Mouse (Mus musculus) kidney, adult 2 months (tissue): ENCODE measurements around the gene Prpsap2. TPM values are rescaled to one million over a fixed set of nuclear protein-coding genes. Genes with fewer than 3 reads are reported as not detected.

Source experiments
- DNase-seq: peaks from one replicate; pipeline ENCODE4 v3.0.0; 2021
- H3K27ac ChIP-seq: fragments of 200-500 bp; 2 replicates; pipeline ENCODE4 v1.5.1; 2012; ENCODE audit warnings: low read depth, low read length, control low read depth, inconsistent platforms; ENCODE audit not compliant: insufficient read depth
- H3K27me3 ChIP-seq: fragments of 200-500 bp; replicated peaks from 2 replicates; pipeline ENCODE4 v1.6.1; 2012; ENCODE audit warnings: mild to moderate bottlenecking, moderate library complexity, low read length, inconsistent platforms; ENCODE audit not compliant: control insufficient read depth, insufficient read depth
- H3K36me3 ChIP-seq: fragments of 200-500 bp; 2 replicates; pipeline ENCODE4 v1.6.1; 2012; ENCODE audit warnings: mild to moderate bottlenecking, moderate library complexity, low read length, inconsistent platforms; ENCODE audit not compliant: control insufficient read depth, insufficient read depth
- H3K4me1 ChIP-seq: fragments of 200-500 bp; 2 replicates; pipeline ENCODE4 v1.6.1; 2011; ENCODE audit warnings: low read length; ENCODE audit not compliant: control insufficient read depth, insufficient read depth
- H3K4me3 ChIP-seq: fragments of 200-500 bp; 2 replicates; pipeline ENCODE4 v1.5.1; 2011; ENCODE audit warnings: mild to moderate bottlenecking, low read depth, low read length, control low read depth; ENCODE audit not compliant: insufficient read depth
- CTCF ChIP-seq: fragments of 200-500 bp; conservative IDR thresholded peaks from 2 replicates; pipeline ENCODE4 v1.5.1; 2011; ENCODE audit warnings: low read depth, mild to moderate bottlenecking, control low read depth, low read length, moderate library complexity, mixed read lengths; ENCODE audit not compliant: insufficient read depth, insufficient read length
- POLR2A ChIP-seq: fragments of 200-500 bp; IDR thresholded peaks from one replicate; pipeline ENCODE4 v1.6.1; 2011; ENCODE audit warnings: low read depth, low read length, control low read depth
- WGBS: fragments of 180-500 bp; shearing (Covaris S2); methylation state at CpG from one replicate; pipeline ENCODE4 v1.1.7; 2018; 5-methylcytosine and 5-hydroxymethylcytosine counted together
- polyA plus RNA-seq: library from polyadenylated mRNA; depleted of rRNA; stranded (reverse); fragments of >200 nt; gene quantifications from 2 replicates; pipeline ENCODE4 v1.2.3, GENCODE M21; 2012

Prpsap2 gene
- polyA plus RNA-seq, 1 experiment, result 21.4 TPM

GRCm38 (mm10) chr11:61717990-61718389 lies 43.9 kb downstream of the Prpsap2 start:
- H3K4me1 ChIP-seq, result peaks cover 6% of the 10 kb centered on the region; the same call in 1 of the 2 replicates
- no peak overlapping the region for H3K27ac ChIP-seq
- no peak for TF ChIP-seq POLR2A
- TF ChIP-seq CTCF, result no peak
- DNase-seq, result peak; percentile 66
- 65% methylated on average over 5 of the region's 5 CpGs for WGBS
- no peak overlapping the region for H3K4me3 ChIP-seq
- no peaks in the 10 kb centered on the region for H3K27me3 ChIP-seq
- no peaks in the 10 kb centered on the region for H3K36me3 ChIP-seq

DNA sequence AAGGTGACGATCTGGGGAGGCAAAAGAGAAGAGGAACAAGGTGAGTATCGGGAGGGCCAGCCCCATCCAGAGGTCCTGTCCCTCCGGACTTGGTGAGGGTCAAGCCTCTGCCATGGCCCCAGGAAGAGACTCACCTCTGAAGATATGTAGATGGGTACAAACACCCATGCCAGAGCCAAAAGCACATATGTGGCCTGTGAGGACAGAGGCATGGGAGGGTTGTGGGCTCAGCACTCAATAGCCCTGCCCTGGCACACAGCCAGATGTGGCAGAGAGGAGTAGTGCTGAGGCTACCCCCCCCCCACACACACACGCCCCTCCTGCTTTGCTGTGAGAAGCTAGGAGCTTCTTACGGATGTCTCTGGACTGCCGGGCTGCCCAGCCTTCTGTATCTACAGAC lies 46.8 kb downstream of the Prpsap2 start:
- H3K4me3 ChIP-seq, result no peak overlapping the region
- H3K27me3 ChIP-seq, result no peaks in the 10 kb centered on the region
- H3K4me1 ChIP-seq, result no peaks in the 10 kb centered on the region; the same call in 1 of the 2 replicates
- DNase-seq, result no peak
- TF ChIP-seq POLR2A (no peak), CTCF (no peak)
- no peaks in the 10 kb centered on the region for H3K36me3 ChIP-seq
- WGBS, result 62% methylated on average over 6 of the region's 6 CpGs
- no peak overlapping the region for H3K27ac ChIP-seq

- TF ChIP-seq CTCF (peak; percentile 99), POLR2A (no peak)
- Histone ChIP-seq H3K4me3 (no peak overlapping the region), H3K27ac (no peak overlapping the region), H3K36me3 (no peaks in the 10 kb centered on the region), H3K27me3 (no peaks in the 10 kb centered on the region), H3K4me1 (no peaks in the 10 kb centered on the region)
- WGBS, result 53% methylated on average over 11 of the region's 11 CpGs
- DNase-seq, result peak; percentile 83
These were observed 47.4 kb downstream of the Prpsap2 start for GRCm38 (mm10) chr11:61714346-61715117.

- no peak for DNase-seq
- Histone ChIP-seq H3K4me3 (no peak overlapping the region), H3K4me1 (no peaks in the 10 kb centered on the region), H3K27ac (no peak overlapping the region), H3K27me3 (no peaks in the 10 kb centered on the region), H3K36me3 (no peaks in the 10 kb centered on the region)
- TF ChIP-seq CTCF (no peak), POLR2A (no peak)
- WGBS, result 81% methylated on average over 15 of the region's 15 CpGs
These were observed 48.6 kb downstream of the Prpsap2 start for GRCm38 (mm10) chr11:61713157-61713855.

DNA sequence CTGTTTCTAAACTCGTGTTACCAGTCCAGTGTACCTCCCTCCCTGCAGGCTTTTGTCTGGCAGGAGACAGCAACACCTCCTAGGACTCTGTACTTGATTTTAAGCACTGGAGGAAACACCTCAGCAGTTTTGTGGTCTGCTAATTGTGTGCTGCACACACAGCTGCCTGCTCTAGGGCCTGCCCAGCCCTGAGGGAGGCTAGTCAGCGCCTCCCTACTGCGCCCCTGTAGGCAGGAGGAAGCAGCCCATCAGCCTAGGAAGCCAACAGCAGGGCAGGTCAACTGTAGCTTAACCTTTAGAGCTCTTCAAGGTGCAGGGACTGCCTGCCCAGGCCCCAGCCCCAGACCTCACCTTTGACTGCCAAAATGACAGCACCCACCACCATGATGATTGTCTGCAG lies 53.0 kb downstream of the Prpsap2 start:
- Histone ChIP-seq H3K27ac (no peak overlapping the region), H3K4me1 (no peaks in the 10 kb centered on the region; the same call in 1 of the 2 replicates), H3K36me3 (no peaks in the 10 kb centered on the region), H3K27me3 (no peaks in the 10 kb centered on the region), H3K4me3 (no peak overlapping the region)
- WGBS, result 62% methylated on average over 3 of the region's 3 CpGs
- DNase-seq, result peak; percentile 59
- TF ChIP-seq CTCF (no peak; the same call in 1 of the 2 replicates), POLR2A (no peak)

- H3K36me3 ChIP-seq, result no peaks in the 10 kb centered on the region
- TF ChIP-seq POLR2A, result no peak
These were observed 55.7 kb downstream of the Prpsap2 start for GRCm38 (mm10) chr11:61706232-61706631.

GRCm38 (mm10) chr11:61705581-61705980 lies 56.3 kb downstream of the Prpsap2 start:
- 88% methylated on average over 2 of the region's 2 CpGs for WGBS
- DNase-seq, result no peak
- Histone ChIP-seq H3K27me3 (no peaks in the 10 kb centered on the region), H3K27ac (no peak overlapping the region), H3K36me3 (no peaks in the 10 kb centered on the region), H3K4me3 (no peak overlapping the region), H3K4me1 (peaks cover 9% of the 10 kb centered on the region)
- TF ChIP-seq POLR2A (no peak), CTCF (no peak)

More at GRCm38 (mm10) chr11:61706232-61706631, 55.7 kb downstream of the Prpsap2 start:
- Histone ChIP-seq H3K27ac (no peak overlapping the region), H3K4me3 (no peak overlapping the region), H3K27me3 (no peaks in the 10 kb centered on the region), H3K4me1 (peaks cover 3% of the 10 kb centered on the region)
- WGBS, result 59% methylated on average over 4 of the region's 4 CpGs
- no peak for DNase-seq
